Mouse (Mus musculus) brain, embryonic 14.5 days (tissue): ENCODE results near the gene Arhgef2. TPM values are rescaled to one million over a fixed set of nuclear protein-coding genes. Genes with fewer than 3 reads are reported as not detected.

Source experiments
- DNase-seq: peaks from one replicate; pipeline ENCODE4 v3.0.0-alpha.2; 2011; ENCODE audit warnings: low read depth
- CTCF ChIP-seq: fragments of 200-500 bp; IDR thresholded peaks from 2 replicates; pipeline ENCODE4 v1.5.1; 2012; ENCODE audit warnings: inconsistent platforms, mild to moderate bottlenecking, moderate library complexity, borderline replicate concordance; ENCODE audit not compliant: insufficient read depth, insufficient read length; ENCODE audit errors: extremely low read depth
- POLR2A ChIP-seq: fragments of 200-500 bp; IDR thresholded peaks from 2 replicates; pipeline ENCODE4 v1.6.1; 2012; ENCODE audit warnings: mild to moderate bottlenecking, inconsistent platforms, borderline replicate concordance; ENCODE audit not compliant: poor library complexity, insufficient read depth, insufficient read length, severe bottlenecking; ENCODE audit errors: extremely low read depth
- polyA plus RNA-seq: library from polyadenylated mRNA; depleted of rRNA; stranded (reverse); fragments of >200 nt; gene quantifications from 2 replicates; pipeline ENCODE4 v1.2.3, GENCODE M21; 2012

The Arhgef2 gene
- polyA plus RNA-seq, 1 experiment, result 137 TPM

DNA sequence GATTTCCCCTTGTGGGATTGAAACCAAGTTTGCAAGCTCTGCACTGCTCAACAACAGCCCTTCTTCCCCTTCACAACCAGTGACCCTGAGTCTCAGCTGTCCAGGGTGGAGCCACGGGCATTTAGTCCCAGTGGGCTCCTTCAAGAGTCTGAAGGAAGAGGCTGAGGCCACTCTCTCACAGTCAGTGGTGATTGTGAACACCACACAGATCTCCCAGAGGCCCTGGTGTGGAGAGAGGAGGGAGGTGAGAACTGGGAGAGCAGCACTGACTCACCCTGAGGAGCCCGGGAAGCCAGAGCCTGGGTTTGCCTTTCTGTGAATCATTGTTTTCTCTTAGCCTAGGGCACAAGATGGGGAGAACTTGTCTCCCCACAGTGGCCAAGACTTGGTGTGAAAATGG lies 19.2 kb downstream of the Arhgef2 start:
- TF ChIP-seq POLR2A (no peak), CTCF (no peak)
- no peak for DNase-seq

DNA sequence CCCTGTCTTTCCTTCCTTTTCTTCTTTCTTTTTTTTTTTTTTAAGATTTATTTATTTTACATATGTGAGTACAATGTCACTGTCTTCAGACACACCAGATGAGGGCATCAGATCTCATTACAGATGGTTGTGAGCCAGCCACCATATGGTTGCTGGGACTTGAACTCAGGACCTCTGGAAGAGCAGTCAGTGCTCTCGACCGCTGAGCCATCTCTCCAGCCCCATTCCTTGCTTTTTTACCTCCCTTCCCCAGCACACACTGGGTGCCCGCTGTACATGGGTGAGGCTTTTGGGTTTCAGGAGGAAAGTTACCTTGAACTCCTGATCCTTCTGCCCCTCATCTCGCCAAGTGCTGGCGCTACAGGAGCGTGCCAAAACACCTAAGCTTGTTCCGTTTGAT lies 19.8 kb downstream of the Arhgef2 start:
- no peak for DNase-seq
- TF ChIP-seq CTCF, result no peak

DNA sequence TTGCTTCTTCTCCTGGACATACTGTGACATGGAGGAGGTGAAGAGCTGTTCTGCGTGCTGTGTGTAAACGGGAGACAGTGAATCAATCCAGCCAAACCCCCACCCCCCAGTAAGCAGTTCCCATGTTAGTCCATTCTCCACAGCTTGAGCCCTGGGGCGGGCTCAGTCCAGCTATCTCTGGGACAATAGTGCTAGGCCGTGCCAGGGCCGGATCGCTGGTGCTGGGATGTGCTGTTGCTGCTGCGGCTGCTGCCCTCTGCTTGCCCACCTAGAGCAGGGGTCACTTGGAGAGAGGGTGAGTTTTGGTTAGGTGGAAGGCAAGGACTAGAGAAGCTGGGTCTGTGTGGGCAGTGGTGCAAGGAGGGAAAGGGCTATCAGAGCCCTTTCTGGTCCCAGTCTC lies 20.6 kb downstream of the Arhgef2 start:
- TF ChIP-seq CTCF (no peak), POLR2A (no peak)
- no peak for DNase-seq

DNA sequence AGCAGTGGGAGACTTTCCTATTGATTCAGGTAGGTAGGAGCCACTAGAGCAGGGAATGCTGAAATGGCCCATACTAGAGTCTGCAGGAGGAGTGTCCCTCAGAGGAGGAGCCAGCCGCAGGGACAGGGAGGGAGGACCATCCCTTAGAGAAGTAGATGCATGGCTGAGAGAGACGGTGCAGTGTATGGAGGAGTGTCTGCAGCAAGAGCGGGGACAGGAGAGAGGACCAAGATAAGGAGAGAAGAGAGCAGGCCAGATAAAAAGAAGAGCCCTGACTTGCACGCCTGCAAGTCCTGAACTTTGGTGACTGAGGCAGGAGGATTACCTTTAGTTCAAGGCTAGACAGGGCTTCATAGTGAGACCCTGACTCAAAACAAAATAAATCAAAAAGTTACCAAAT lies 21.3 kb downstream of the Arhgef2 start:
- no peak for DNase-seq
- no peak for TF ChIP-seq POLR2A
- TF ChIP-seq CTCF, result no peak

DNA sequence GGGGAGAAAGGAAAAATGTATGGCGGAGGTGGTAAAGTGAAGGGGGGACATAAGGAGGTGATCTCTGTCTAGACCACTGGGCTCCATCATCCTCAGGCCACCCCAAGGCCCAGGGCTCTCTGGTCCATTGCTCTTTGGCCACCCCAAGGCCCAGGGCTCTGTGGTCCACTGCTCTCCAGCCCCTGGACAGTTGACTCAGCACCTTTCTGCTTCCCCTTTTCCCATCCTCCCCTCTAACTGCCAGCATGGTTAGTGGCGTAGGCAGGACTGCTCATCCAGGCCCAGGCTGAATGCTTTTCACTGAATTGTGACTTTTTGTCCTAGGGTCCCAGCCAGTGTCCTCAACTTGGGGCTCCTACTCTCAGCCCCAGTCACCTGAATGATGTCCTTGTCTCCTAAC lies 21.8 kb downstream of the Arhgef2 start:
- DNase-seq, result no peak
- TF ChIP-seq CTCF, result no peak
- TF ChIP-seq POLR2A, result no peak

DNA sequence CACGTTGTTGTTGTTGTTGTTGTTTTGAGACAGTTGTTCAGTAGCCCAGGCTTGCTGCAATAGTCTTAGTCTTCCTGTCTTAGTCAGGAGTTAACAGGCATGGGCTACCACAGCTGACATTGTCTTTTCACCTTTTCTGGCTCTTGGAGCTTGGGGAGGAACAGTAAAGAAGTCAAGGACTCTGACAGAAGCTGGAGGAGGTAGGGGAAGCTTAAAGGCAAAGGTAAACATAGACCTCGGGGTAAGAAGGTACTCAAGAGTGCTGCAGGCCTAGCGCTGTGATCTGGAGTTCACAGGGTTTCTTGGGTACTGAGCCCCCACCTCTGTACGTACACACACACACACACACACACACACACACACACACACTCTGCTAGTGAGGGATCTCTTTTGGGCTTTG lies 23.0 kb downstream of the Arhgef2 start:
- no peak for TF ChIP-seq CTCF
- no peak for TF ChIP-seq POLR2A
- DNase-seq, result no peak

DNA sequence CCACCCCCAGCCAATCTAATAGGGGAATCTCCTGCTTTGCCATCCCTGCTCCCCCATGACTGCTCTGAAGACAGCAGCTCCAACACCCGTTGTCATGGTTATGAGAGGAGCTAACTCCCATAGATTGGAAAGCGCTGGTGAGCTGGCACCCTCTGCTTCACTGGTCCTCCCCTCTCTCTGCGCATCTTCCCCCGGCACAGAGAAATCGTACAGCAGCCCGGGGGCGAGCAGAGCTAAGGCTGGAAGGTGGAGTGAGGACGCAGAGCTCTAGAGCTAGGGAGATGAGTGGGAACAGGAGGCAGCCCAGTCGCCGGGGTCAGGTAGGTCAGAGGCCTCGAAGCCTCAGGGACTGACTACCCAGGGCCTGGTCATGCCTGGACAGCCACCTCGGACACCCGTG lies 23.5 kb downstream of the Arhgef2 start:
- no peak for DNase-seq
- TF ChIP-seq CTCF, result no peak
- TF ChIP-seq POLR2A, result no peak

DNA sequence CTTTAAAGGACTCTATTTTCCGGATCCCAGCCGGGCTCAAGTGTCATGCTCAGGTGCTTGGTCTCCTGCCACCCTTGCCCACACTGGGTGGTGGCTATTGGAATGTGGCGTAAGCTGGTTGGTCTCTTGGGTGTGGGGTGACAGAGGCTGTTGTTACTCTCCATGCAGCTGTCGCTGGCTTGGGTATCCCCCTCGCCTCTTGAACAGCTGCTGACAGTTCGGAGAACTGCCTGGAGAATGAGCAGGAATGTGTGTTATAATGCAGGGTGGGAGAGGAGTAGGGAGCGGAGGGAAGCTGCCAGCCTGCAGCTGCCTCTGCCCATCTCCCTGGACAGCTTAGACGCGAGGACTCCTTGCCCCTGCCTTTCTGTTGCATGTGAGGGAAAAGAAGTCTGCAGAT lies 24.3 kb downstream of the Arhgef2 start:
- DNase-seq, result no peak
- TF ChIP-seq POLR2A, result no peak
- no peak for TF ChIP-seq CTCF

DNA sequence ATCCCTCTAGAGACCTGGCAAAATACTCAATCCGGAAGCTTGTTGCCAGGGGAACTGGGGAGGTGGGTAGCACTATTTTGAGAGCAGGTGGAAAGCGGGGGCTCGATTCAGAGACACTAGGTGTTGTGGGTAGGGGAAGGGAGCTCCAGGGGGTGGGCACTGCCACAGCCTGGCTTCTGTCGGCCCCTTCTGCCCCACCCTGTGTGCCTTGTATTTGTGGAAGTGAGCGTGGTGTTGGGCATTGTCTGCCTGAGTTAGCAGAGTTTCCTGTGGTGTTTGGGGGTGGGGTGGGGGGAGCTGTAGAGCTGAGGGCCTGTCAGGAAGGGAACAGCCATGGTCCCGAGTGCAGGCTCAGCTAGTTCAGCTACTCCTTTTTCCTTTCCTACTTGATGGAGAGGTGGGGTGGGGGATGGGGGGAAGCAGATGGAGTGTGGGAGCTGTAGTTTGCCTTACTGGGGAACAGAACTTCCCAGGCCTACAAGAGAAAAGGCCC lies 25.1 kb downstream of the Arhgef2 start:
- TF ChIP-seq POLR2A (no peak), CTCF (no peak)
- DNase-seq, result no peak

DNA sequence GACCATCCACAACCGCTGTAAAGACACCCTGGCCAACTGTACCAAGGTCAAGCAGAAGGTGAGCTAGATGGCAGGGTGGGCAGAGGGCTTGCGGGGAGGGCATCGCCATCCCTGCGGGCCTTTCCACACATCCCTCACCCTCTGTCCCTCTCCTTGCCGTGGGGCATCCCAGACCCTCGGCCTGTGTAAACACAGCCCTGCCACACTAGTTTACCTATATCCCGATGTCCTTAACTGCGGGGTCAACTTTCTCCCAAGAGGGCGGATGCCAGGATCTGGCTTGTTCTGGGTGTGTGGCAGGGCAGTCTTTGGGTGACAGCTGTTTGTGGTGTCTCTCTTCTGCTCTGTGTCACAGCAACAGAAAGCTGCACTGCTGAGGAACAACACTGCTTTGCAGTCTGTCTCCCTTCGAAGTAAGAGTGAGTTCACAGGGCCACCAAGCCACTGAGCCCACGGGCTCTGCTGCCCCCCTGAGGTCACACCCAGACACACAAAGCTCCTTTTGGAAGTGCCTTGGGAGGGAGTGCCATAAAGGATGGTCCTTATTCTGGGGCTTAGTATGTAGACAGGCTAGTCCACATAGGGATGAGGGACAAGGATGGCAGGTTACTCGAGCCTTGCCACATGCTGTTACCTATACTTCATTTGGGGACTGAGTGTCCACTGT lies 26.3 kb downstream of the Arhgef2 start:
- TF ChIP-seq CTCF (peak; percentile 57), POLR2A (no peak)
- no peak for DNase-seq

DNA sequence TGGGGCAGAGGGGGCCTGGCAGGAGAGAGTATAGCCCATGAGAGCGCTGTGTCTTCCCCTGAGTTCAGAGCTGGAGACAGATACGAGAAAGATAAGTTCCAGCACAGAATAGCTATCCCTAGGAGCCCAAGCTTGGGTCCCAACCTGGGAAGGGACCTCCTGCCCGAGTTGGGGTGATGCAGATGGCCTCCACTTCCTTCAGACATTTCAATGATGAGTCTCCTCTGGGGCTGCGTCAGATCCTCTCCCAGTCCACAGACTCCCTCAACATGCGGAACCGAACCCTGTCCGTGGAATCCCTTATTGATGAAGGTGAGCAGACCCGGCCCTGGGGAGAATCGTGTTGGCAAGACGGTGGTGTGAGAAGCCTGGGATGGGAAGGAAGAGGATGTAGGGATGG lies 27.3 kb downstream of the Arhgef2 start:
- no peak for DNase-seq
- TF ChIP-seq POLR2A, result no peak

DNA sequence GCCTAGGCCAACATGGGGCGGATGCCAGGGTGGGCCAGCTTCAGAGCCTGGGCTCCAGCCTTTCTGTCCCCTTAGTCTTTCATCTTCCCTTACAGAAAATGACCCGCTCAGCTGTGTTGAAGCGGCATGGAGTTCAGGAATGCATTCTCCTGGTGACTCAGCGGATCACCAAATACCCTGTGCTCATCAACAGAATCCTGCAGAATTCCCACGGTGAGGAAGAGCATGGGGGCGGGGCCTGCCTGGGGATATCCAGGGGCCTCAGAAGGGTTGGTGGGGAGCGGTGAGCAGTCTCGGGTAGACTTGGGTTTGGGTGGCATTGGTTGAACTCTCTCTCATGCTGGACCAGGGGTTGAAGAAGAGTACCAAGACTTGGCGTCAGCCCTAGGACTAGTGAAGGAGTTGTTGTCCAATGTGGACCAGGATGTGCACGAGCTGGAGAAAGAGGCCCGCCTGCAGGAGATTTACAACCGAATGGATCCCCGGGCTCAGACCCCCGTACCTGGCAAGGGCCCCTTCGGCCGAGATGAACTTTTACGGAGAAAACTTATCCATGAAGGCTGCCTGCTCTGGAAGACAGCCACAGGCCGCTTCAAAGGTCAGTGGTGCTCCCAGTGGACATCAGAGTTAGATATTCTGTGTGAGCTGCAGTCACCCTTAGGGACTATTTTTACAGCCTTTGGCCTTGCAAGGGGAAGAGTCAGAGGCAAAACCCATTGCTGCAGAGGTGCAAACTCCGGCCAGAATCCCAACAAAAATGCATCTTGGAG lies 29.9 kb downstream of the Arhgef2 start:
- TF ChIP-seq CTCF (no peak), POLR2A (no peak)
- DNase-seq, result no peak
